Mouse (Mus musculus) erythroblast, embryonic 14.5 days (primary cell): ENCODE measurements around the gene Plxna4. TPM values are rescaled to one million over a fixed set of nuclear protein-coding genes. Genes with fewer than 3 reads are reported as not detected.

Experiments
- H3K27me3 ChIP-seq: 2 replicates; pipeline ENCODE4 v1.6.1; 2012; ENCODE audit warnings: inconsistent platforms; ENCODE audit not compliant: control insufficient read depth
- H3K36me3 ChIP-seq: 2 replicates; pipeline ENCODE4 v1.6.1; 2012; ENCODE audit warnings: mild to moderate bottlenecking, inconsistent platforms; ENCODE audit not compliant: control insufficient read depth
- H3K4me1 ChIP-seq: 2 replicates; pipeline ENCODE4 v1.6.1; 2012; ENCODE audit warnings: inconsistent platforms; ENCODE audit not compliant: control insufficient read depth
- H3K4me3 ChIP-seq: replicated peaks from 2 replicates; pipeline ENCODE3; 2012; ENCODE audit warnings: moderate library complexity, mild to moderate bottlenecking, inconsistent platforms
- H3K9me3 ChIP-seq: 2 replicates; pipeline ENCODE4 v1.6.1; 2012; ENCODE audit warnings: low read length, inconsistent platforms, mixed read lengths; ENCODE audit not compliant: control insufficient read depth
- GATA1 ChIP-seq: IDR thresholded peaks from 2 replicates; pipeline ENCODE4 v1.6.1; 2012; ENCODE audit warnings: low read length, inconsistent platforms, mixed read lengths
- TAL1 ChIP-seq: IDR thresholded peaks from 3 replicates; pipeline ENCODE4 v1.6.1; 2012; ENCODE audit warnings: low read length, inconsistent platforms, mixed read lengths
- polyA plus RNA-seq: library from polyadenylated mRNA; stranded (reverse); fragments of >175 nt; gene quantifications from 2 replicates; pipeline ENCODE4 v1.2.3, GENCODE M21; 2012

Plxna4 gene
- polyA plus RNA-seq, 1 experiment: 0.01 TPM

- no peak for TF ChIP-seq TAL1
- no peak for TF ChIP-seq GATA1
- H3K4me1 ChIP-seq: no peaks in the 10 kb centered on the region
- no peaks in the 10 kb centered on the region for H3K9me3 ChIP-seq
- no peaks in the 10 kb centered on the region for H3K27me3 ChIP-seq
- H3K4me3 ChIP-seq: no peak overlapping the region
- no peaks in the 10 kb centered on the region for H3K36me3 ChIP-seq
Measured at GRCm38 (mm10) chr6:32183651-32184185, 404.3 kb downstream of the Plxna4 start.

GRCm38 (mm10) chr6:32180012-32180358 lies 408.0 kb downstream of the Plxna4 start:
- Histone ChIP-seq H3K4me3 (no peak overlapping the region), H3K9me3 (no peaks in the 10 kb centered on the region), H3K4me1 (no peaks in the 10 kb centered on the region), H3K36me3 (no peaks in the 10 kb centered on the region), H3K27me3 (no peaks in the 10 kb centered on the region)
- TF ChIP-seq GATA1 (no peak), TAL1 (no peak)

- Histone ChIP-seq H3K4me1 (no peaks in the 10 kb centered on the region), H3K9me3 (no peaks in the 10 kb centered on the region), H3K4me3 (no peak overlapping the region), H3K27me3 (no peaks in the 10 kb centered on the region), H3K36me3 (no peaks in the 10 kb centered on the region)
- TF ChIP-seq TAL1: no peak
Measured at GRCm38 (mm10) chr6:32179346-32180011, 408.5 kb downstream of the Plxna4 start.

GRCm38 (mm10) chr6:32177905-32178304 lies 410.1 kb downstream of the Plxna4 start:
- Histone ChIP-seq H3K36me3 (no peaks in the 10 kb centered on the region), H3K4me1 (no peaks in the 10 kb centered on the region), H3K27me3 (no peaks in the 10 kb centered on the region), H3K4me3 (no peak overlapping the region), H3K9me3 (no peaks in the 10 kb centered on the region)
- TF ChIP-seq GATA1 (no peak), TAL1 (no peak)

GRCm38 (mm10) chr6:32167725-32168124 lies 420.3 kb downstream of the Plxna4 start:
- no peak overlapping the region for H3K4me3 ChIP-seq
- H3K4me1 ChIP-seq: no peaks in the 10 kb centered on the region
- TF ChIP-seq GATA1 (no peak), TAL1 (no peak)
- H3K9me3 ChIP-seq: no peaks in the 10 kb centered on the region
- H3K27me3 ChIP-seq: no peaks in the 10 kb centered on the region
- H3K36me3 ChIP-seq: no peaks in the 10 kb centered on the region

GRCm38 (mm10) chr6:32160370-32160769 lies 427.6 kb downstream of the Plxna4 start:
- no peak for TF ChIP-seq TAL1
- TF ChIP-seq GATA1: no peak
- H3K27me3 ChIP-seq: no peaks in the 10 kb centered on the region
- no peak overlapping the region for H3K4me3 ChIP-seq

GRCm38 (mm10) chr6:32159931-32160330 lies 428.1 kb downstream of the Plxna4 start:
- Histone ChIP-seq H3K27me3 (no peaks in the 10 kb centered on the region), H3K4me3 (no peak overlapping the region), H3K9me3 (no peaks in the 10 kb centered on the region), H3K4me1 (no peaks in the 10 kb centered on the region), H3K36me3 (no peaks in the 10 kb centered on the region)
- TF ChIP-seq TAL1: no peak
- TF ChIP-seq GATA1: no peak

More at GRCm38 (mm10) chr6:32160370-32160769, 427.6 kb downstream of the Plxna4 start:
- H3K9me3 ChIP-seq: no peaks in the 10 kb centered on the region
- H3K4me1 ChIP-seq: no peaks in the 10 kb centered on the region
- no peaks in the 10 kb centered on the region for H3K36me3 ChIP-seq

- Histone ChIP-seq H3K27me3 (no peaks in the 10 kb centered on the region), H3K9me3 (no peaks in the 10 kb centered on the region), H3K4me1 (no peaks in the 10 kb centered on the region), H3K4me3 (no peak overlapping the region), H3K36me3 (no peaks in the 10 kb centered on the region)
- TF ChIP-seq GATA1 (no peak), TAL1 (no peak)
Measured at GRCm38 (mm10) chr6:32158347-32158746, 429.6 kb downstream of the Plxna4 start.

GRCm38 (mm10) chr6:32153170-32153569 lies 434.8 kb downstream of the Plxna4 start:
- H3K36me3 ChIP-seq: no peaks in the 10 kb centered on the region
- TF ChIP-seq TAL1: no peak
- no peaks in the 10 kb centered on the region for H3K27me3 ChIP-seq
- no peaks in the 10 kb centered on the region for H3K9me3 ChIP-seq
- H3K4me3 ChIP-seq: no peak overlapping the region
- H3K4me1 ChIP-seq: no peaks in the 10 kb centered on the region

- TF ChIP-seq TAL1 (no peak), GATA1 (no peak)
- H3K36me3 ChIP-seq: no peaks in the 10 kb centered on the region
Measured at GRCm38 (mm10) chr6:32150836-32151235, 437.2 kb downstream of the Plxna4 start.

More at GRCm38 (mm10) chr6:32150836-32151235, 437.2 kb downstream of the Plxna4 start:
- Histone ChIP-seq H3K27me3 (no peaks in the 10 kb centered on the region), H3K4me1 (no peaks in the 10 kb centered on the region), H3K4me3 (no peak overlapping the region), H3K9me3 (no peaks in the 10 kb centered on the region)
